In the genomic region with DNA sequence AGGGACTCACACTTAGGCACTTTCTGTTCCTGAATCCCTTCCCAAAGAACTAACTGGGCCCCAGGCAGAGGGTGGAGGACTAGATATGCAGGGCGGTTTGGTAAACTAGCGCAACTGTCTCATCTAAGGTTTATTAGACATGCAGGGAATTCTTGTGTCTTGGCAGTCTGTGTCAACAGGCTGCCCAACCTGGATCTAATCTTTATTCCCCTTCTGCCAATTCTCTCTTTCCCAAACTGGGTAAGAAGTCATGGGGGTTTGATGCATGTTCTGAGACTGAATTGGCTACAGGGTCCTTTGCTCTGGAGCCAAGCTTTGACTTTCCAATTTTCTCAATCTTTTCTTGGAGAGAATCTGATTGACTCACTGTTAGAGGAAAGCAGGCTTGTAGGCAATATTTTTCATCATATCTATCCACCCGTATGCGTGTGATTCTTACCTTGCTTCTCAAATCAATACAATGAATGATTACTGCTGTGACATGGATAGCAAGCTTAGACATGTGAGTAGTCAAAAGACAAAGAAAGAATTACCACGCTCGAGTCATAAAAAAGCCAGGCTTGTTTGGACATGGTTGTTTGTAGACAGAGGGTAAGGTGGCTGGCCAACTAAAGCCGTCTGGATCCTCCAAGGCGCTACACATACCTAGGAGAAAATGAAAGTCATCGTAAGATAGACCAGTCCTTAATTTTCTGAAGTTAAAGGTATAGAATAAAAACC, we compare ENCODE assay signal across 16 mouse cellular contexts.
"Had no signal": no experiment of that assay in that cellular context is flagged by ENCODE, and none has a peak within 500 bp of the region (broad histone marks: within the 10 kb centered on the region; RNA-seq: fewer than 3 reads in every experiment).

No protein-coding gene starts in this region.

- H3K36me3 ChIP-seq: midbrain, embryonic 10.5 days; midbrain, embryonic 12.5 days; neural tube, embryonic 13.5 days; neural tube, embryonic 15.5 days had no signal

- H3K9ac ChIP-seq: lung, embryonic 14.5 days; midbrain, embryonic 12.5 days; neural tube, embryonic 13.5 days; neural tube, embryonic 15.5 days had no signal

- H3K4me2 ChIP-seq: lung, embryonic 14.5 days; midbrain, embryonic 12.5 days; neural tube, embryonic 13.5 days; neural tube, embryonic 15.5 days had no signal

- H3K9me3 ChIP-seq: midbrain, embryonic 10.5 days; midbrain, embryonic 12.5 days; neural tube, embryonic 13.5 days; neural tube, embryonic 15.5 days had no signal

- H3K27me3 ChIP-seq: midbrain, embryonic 12.5 days; neural tube, embryonic 13.5 days; neural tube, embryonic 15.5 days had no signal

- DNase-seq: lung, adult 18-20 months; lung, embryonic 14.5 days; lung, postnatal 10 days; lung, postnatal 4 days; midbrain, embryonic 14.5 days; right cerebral cortex, postnatal 14 days; spleen, adult 18-20 months; thymus, adult 18-20 months; thymus, postnatal 14 days; thymus, postnatal 36 days had no signal

- H3K4me1 ChIP-seq: midbrain, embryonic 10.5 days; midbrain, embryonic 12.5 days; neural tube, embryonic 13.5 days; neural tube, embryonic 15.5 days had no signal

- H3K27ac ChIP-seq: midbrain, embryonic 10.5 days; midbrain, embryonic 12.5 days; neural tube, embryonic 13.5 days; neural tube, embryonic 15.5 days had no signal

- ATAC-seq: midbrain, embryonic 16.5 days had no signal

- H3K4me3 ChIP-seq: midbrain, embryonic 10.5 days; midbrain, embryonic 12.5 days; myocyte; neural tube, embryonic 13.5 days; neural tube, embryonic 15.5 days had no signal
